Mouse (Mus musculus): Measurements from ENCODE around the gene AC140267.1. TPM values are rescaled to one million over a fixed set of nuclear protein-coding genes. Genes with fewer than 3 reads are reported as not detected.

The AC140267.1 gene
- polyA plus RNA-seq, 1 experiment from 2014 or later: not detected

- H3K27ac ChIP-seq (replicated peaks; ENCODE audit: low read depth, low read length): no peak overlapping the region
- no peak overlapping the region for H3K9ac ChIP-seq (ENCODE audit: low read depth, low read length)
- no peaks in the 10 kb centered on the region; the same call in 1 of the 2 replicates for H3K4me1 ChIP-seq (ENCODE audit: control insufficient read depth, insufficient read depth, low read length)
- peaks cover 2% of the 10 kb centered on the region for H3K36me3 ChIP-seq (ENCODE audit: control insufficient read depth, insufficient read depth, low read length)
- DNase-seq (ENCODE audit: low spot score): no peak
- H3K9me3 ChIP-seq (ENCODE audit: control insufficient read depth, low read length): no peaks in the 10 kb centered on the region
- H3K4me3 ChIP-seq (ENCODE audit: low read depth, low read length): no peak overlapping the region
- H3K27me3 ChIP-seq (replicated peaks; ENCODE audit: control insufficient read depth, insufficient read depth, low read length): no peaks in the 10 kb centered on the region
- 90% methylated on average over 3 of the region's 3 CpGs for WGBS
- ATAC-seq (ENCODE audit: low read depth): no peak
- H3K4me2 ChIP-seq (ENCODE audit: low read depth, low read length): no peak overlapping the region
Observed at GRCm38 (mm10) chr15:80206057-80206565, 29.5 kb upstream of the AC140267.1 start.

- H3K9me3 ChIP-seq (ENCODE audit: control insufficient read depth, low read length): no peaks in the 10 kb centered on the region
- H3K36me3 ChIP-seq (ENCODE audit: control insufficient read depth, insufficient read depth, low read length): peaks cover 22% of the 10 kb centered on the region
- DNase-seq (ENCODE audit: low spot score) (peak; percentile 22), ATAC-seq (ENCODE audit: low read depth) (no peak)
- H3K4me1 ChIP-seq (ENCODE audit: control insufficient read depth, insufficient read depth, low read length): no peaks in the 10 kb centered on the region
- H3K4me2 ChIP-seq (ENCODE audit: low read depth, low read length): no peak overlapping the region
- WGBS: 19% methylated on average over 4 of the region's 4 CpGs
- peak overlapping the region; percentile 3; the same call in 1 of the 2 replicates for H3K27ac ChIP-seq (replicated peaks; ENCODE audit: low read depth, low read length)
- no peaks in the 10 kb centered on the region for H3K27me3 ChIP-seq (replicated peaks; ENCODE audit: control insufficient read depth, insufficient read depth, low read length)
- H3K9ac ChIP-seq (ENCODE audit: low read depth, low read length): peak overlapping the region; percentile 35; the same call in 1 of the 2 replicates
- no peak overlapping the region for H3K4me3 ChIP-seq (ENCODE audit: low read depth, low read length)
Observed at GRCm38 (mm10) chr15:80208446-80208845, 27.2 kb upstream of the AC140267.1 start.

- Histone ChIP-seq H3K4me2 (ENCODE audit: low read depth, low read length) (no peak overlapping the region), H3K9me3 (ENCODE audit: control insufficient read depth, low read length) (no peaks in the 10 kb centered on the region), H3K27me3 (replicated peaks; ENCODE audit: control insufficient read depth, insufficient read depth, low read length) (no peaks in the 10 kb centered on the region), H3K4me3 (ENCODE audit: low read depth, low read length) (no peak overlapping the region), H3K4me1 (ENCODE audit: control insufficient read depth, insufficient read depth, low read length) (no peaks in the 10 kb centered on the region), H3K36me3 (ENCODE audit: control insufficient read depth, insufficient read depth, low read length) (peaks cover 27% of the 10 kb centered on the region), H3K9ac (ENCODE audit: low read depth, low read length) (no peak overlapping the region), H3K27ac (replicated peaks; ENCODE audit: low read depth, low read length) (no peak overlapping the region)
- no peak for ATAC-seq (ENCODE audit: low read depth)
- DNase-seq (ENCODE audit: low spot score): no peak
Observed at GRCm38 (mm10) chr15:80213688-80214087, 21.9 kb upstream of the AC140267.1 start.

- H3K27ac ChIP-seq (replicated peaks; ENCODE audit: low read depth, low read length): no peak overlapping the region
- no peaks in the 10 kb centered on the region for H3K9me3 ChIP-seq (ENCODE audit: control insufficient read depth, low read length)
- H3K9ac ChIP-seq (ENCODE audit: low read depth, low read length): no peak overlapping the region
- H3K4me3 ChIP-seq (ENCODE audit: low read depth, low read length): no peak overlapping the region
- no peak for ATAC-seq (ENCODE audit: low read depth)
- H3K36me3 ChIP-seq (ENCODE audit: control insufficient read depth, insufficient read depth, low read length): peaks cover 27% of the 10 kb centered on the region
- H3K4me2 ChIP-seq (ENCODE audit: low read depth, low read length): no peak overlapping the region
- WGBS: 23% methylated on average over 8 of the region's 10 CpGs
- H3K27me3 ChIP-seq (replicated peaks; ENCODE audit: control insufficient read depth, insufficient read depth, low read length): no peaks in the 10 kb centered on the region
- DNase-seq (ENCODE audit: low spot score): no peak
- no peaks in the 10 kb centered on the region for H3K4me1 ChIP-seq (ENCODE audit: control insufficient read depth, insufficient read depth, low read length)
Observed at GRCm38 (mm10) chr15:80215716-80216479, 19.7 kb upstream of the AC140267.1 start.

- ATAC-seq (ENCODE audit: low read depth): no peak
- no peak overlapping the region for H3K9ac ChIP-seq (ENCODE audit: low read depth, low read length)
- no peaks in the 10 kb centered on the region for H3K9me3 ChIP-seq (ENCODE audit: control insufficient read depth, low read length)
- H3K4me1 ChIP-seq (ENCODE audit: control insufficient read depth, insufficient read depth, low read length): no peaks in the 10 kb centered on the region
- peaks cover 22% of the 10 kb centered on the region for H3K36me3 ChIP-seq (ENCODE audit: control insufficient read depth, insufficient read depth, low read length)
- H3K4me2 ChIP-seq (ENCODE audit: low read depth, low read length): no peak overlapping the region
- WGBS: 58% methylated on average over 9 of the region's 9 CpGs
- DNase-seq (ENCODE audit: low spot score): no peak
- H3K27ac ChIP-seq (replicated peaks; ENCODE audit: low read depth, low read length): no peak overlapping the region
- H3K27me3 ChIP-seq (replicated peaks; ENCODE audit: control insufficient read depth, insufficient read depth, low read length): no peaks in the 10 kb centered on the region
- no peak overlapping the region for H3K4me3 ChIP-seq (ENCODE audit: low read depth, low read length)
Observed at GRCm38 (mm10) chr15:80216480-80216820, 19.2 kb upstream of the AC140267.1 start.

- Histone ChIP-seq H3K27ac (replicated peaks; ENCODE audit: low read depth, low read length) (no peak overlapping the region), H3K9ac (ENCODE audit: low read depth, low read length) (no peak overlapping the region), H3K4me1 (ENCODE audit: control insufficient read depth, insufficient read depth, low read length) (no peaks in the 10 kb centered on the region), H3K36me3 (ENCODE audit: control insufficient read depth, insufficient read depth, low read length) (peaks cover 11% of the 10 kb centered on the region), H3K4me3 (ENCODE audit: low read depth, low read length) (no peak overlapping the region), H3K4me2 (ENCODE audit: low read depth, low read length) (no peak overlapping the region), H3K27me3 (replicated peaks; ENCODE audit: control insufficient read depth, insufficient read depth, low read length) (no peaks in the 10 kb centered on the region), H3K9me3 (ENCODE audit: control insufficient read depth, low read length) (no peaks in the 10 kb centered on the region)
- 92% methylated on average over 10 of the region's 10 CpGs for WGBS
- ATAC-seq (ENCODE audit: low read depth): no peak
- DNase-seq (ENCODE audit: low spot score): no peak
Observed at GRCm38 (mm10) chr15:80217476-80217875, 18.2 kb upstream of the AC140267.1 start.

- 38% methylated on average over 14 of the region's 14 CpGs for WGBS
- Histone ChIP-seq H3K27me3 (replicated peaks; ENCODE audit: control insufficient read depth, insufficient read depth, low read length) (no peaks in the 10 kb centered on the region), H3K36me3 (ENCODE audit: control insufficient read depth, insufficient read depth, low read length) (no peaks in the 10 kb centered on the region)
Observed at GRCm38 (mm10) chr15:80219211-80219610, 16.4 kb upstream of the AC140267.1 start.

GRCm38 (mm10) chr15:80219705-80220657 is 15.7 kb upstream of the AC140267.1 start:
- ATAC-seq (ENCODE audit: low read depth) (no peak), DNase-seq (ENCODE audit: low spot score) (no peak)
- Histone ChIP-seq H3K27me3 (replicated peaks; ENCODE audit: control insufficient read depth, insufficient read depth, low read length) (no peaks in the 10 kb centered on the region), H3K4me2 (ENCODE audit: low read depth, low read length) (peak overlapping the region; percentile 32; the same call in 1 of the 2 replicates), H3K9me3 (ENCODE audit: control insufficient read depth, low read length) (no peaks in the 10 kb centered on the region), H3K9ac (ENCODE audit: low read depth, low read length) (no peak overlapping the region), H3K27ac (replicated peaks; ENCODE audit: low read depth, low read length) (no peak overlapping the region), H3K36me3 (ENCODE audit: control insufficient read depth, insufficient read depth, low read length) (no peaks in the 10 kb centered on the region), H3K4me1 (ENCODE audit: control insufficient read depth, insufficient read depth, low read length) (no peaks in the 10 kb centered on the region), H3K4me3 (ENCODE audit: low read depth, low read length) (no peak overlapping the region)
- 77% methylated on average over 4 of the region's 4 CpGs for WGBS

More at GRCm38 (mm10) chr15:80219211-80219610, 16.4 kb upstream of the AC140267.1 start:
- Histone ChIP-seq H3K9me3 (ENCODE audit: control insufficient read depth, low read length) (no peaks in the 10 kb centered on the region), H3K4me3 (ENCODE audit: low read depth, low read length) (no peak overlapping the region), H3K4me1 (ENCODE audit: control insufficient read depth, insufficient read depth, low read length) (no peaks in the 10 kb centered on the region), H3K27ac (replicated peaks; ENCODE audit: low read depth, low read length) (no peak overlapping the region), H3K4me2 (ENCODE audit: low read depth, low read length) (peak overlapping the region; percentile 32), H3K9ac (ENCODE audit: low read depth, low read length) (no peak overlapping the region)
- DNase-seq (ENCODE audit: low spot score) (peak; percentile 12), ATAC-seq (ENCODE audit: low read depth) (no peak)
